Mouse (Mus musculus): Measurements from ENCODE around the gene Sms. TPM values are rescaled to one million over a fixed set of nuclear protein-coding genes. Genes with fewer than 3 reads are reported as not detected.

Gene Sms
- 63.7 TPM for polyA plus RNA-seq (2014; fragmentation: Illumina TruSeq; extraction: RNeasy Lipid Tissue Mini Kit (QIAGEN cat#74804); ENCODE audit: low read depth, low replicate concordance)

GRCm38 (mm10) chrX:157491944-157492726 is at the start of gene Sms:
Sms (minus strand) TSS chrX:157492287.

DNA sequence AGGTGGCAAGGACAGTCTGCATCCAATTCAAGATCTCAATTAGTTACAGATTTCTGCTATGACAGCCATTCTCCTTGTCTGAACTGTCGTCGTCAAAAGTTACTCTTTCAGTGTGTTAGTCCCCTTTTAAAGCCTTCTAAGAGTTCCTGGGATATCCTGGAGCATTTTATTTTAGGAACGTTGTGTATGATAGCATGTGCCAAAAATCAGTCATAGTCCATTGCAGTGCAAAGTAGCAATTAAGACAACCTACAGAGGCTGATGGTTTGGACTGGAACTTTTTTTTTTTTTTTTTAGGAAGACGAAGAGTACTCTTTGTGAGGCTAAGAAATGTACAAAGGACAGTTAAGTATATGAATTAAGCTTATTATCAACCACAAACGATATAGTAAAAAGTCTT is 76.9 kb downstream of the Sms start, which contains the start of gene Phex:
Gene Phex, minus strand, starts transcription at position 101 of the 400 bp plus-strand sequence.

Other genes with a start within 250 kb of the Sms start
- 0.10 TPM for gene Phex, start 77.0 kb downstream of the Sms start, polyA plus RNA-seq (2014; fragmentation: Illumina TruSeq; extraction: RNeasy Lipid Tissue Mini Kit (QIAGEN cat#74804); ENCODE audit: low read depth, low replicate concordance)
- 2.3 TPM for gene Yy2, start 76.7 kb upstream of the Sms start, polyA plus RNA-seq (2014; fragmentation: Illumina TruSeq; extraction: RNeasy Lipid Tissue Mini Kit (QIAGEN cat#74804); ENCODE audit: low read depth, low replicate concordance)
- gene Mbtps2, start 106.4 kb upstream of the Sms start, polyA plus RNA-seq (2014; fragmentation: Illumina TruSeq; extraction: RNeasy Lipid Tissue Mini Kit (QIAGEN cat#74804); ENCODE audit: low read depth, low replicate concordance) = 10.6 TPM
- gene Smpx, start 206.6 kb upstream of the Sms start, polyA plus RNA-seq (2014; fragmentation: Illumina TruSeq; extraction: RNeasy Lipid Tissue Mini Kit (QIAGEN cat#74804); ENCODE audit: low read depth, low replicate concordance) = 598 TPM